Mouse (Mus musculus) thymus, adult 18-20 months (tissue): ENCODE measurements around the gene Shroom3.

Experiments used
- DNase-seq, 2 experiments: peaks; one replicate each; pipeline ENCODE4 v3.0.0; 2022; ENCODE audit warnings: mixed read lengths in 2 of 2

Gene Shroom3

GRCm38 (mm10) chr5:92858104-92858503 is 174.9 kb downstream of the Shroom3 start:
- DNase-seq = no peak

- DNase-seq = no peak
Observed at GRCm38 (mm10) chr5:92858576-92858975, 175.3 kb downstream of the Shroom3 start.

GRCm38 (mm10) chr5:92861416-92862112 is 178.3 kb downstream of the Shroom3 start:
- DNase-seq = no peak

- no peak for DNase-seq
Observed at GRCm38 (mm10) chr5:92865090-92865489, 181.9 kb downstream of the Shroom3 start.

GRCm38 (mm10) chr5:92866546-92866945 is 183.3 kb downstream of the Shroom3 start:
- no peak for DNase-seq

GRCm38 (mm10) chr5:92867253-92867652 is 184.0 kb downstream of the Shroom3 start:
- no peak for DNase-seq

- no peak for DNase-seq
Observed at GRCm38 (mm10) chr5:92868231-92868630, 185.0 kb downstream of the Shroom3 start.

GRCm38 (mm10) chr5:92871048-92871447 is 187.8 kb downstream of the Shroom3 start:
- no peak for DNase-seq

GRCm38 (mm10) chr5:92872182-92872581 is 188.9 kb downstream of the Shroom3 start:
- no peak for DNase-seq

GRCm38 (mm10) chr5:92872991-92873390 is 189.8 kb downstream of the Shroom3 start:
- DNase-seq = no peak

GRCm38 (mm10) chr5:92873518-92873917 is 190.3 kb downstream of the Shroom3 start:
- no peak for DNase-seq

GRCm38 (mm10) chr5:92875836-92876235 is 192.6 kb downstream of the Shroom3 start:
- DNase-seq = no peak

- no peak for DNase-seq
Observed at GRCm38 (mm10) chr5:92877104-92877503, 193.9 kb downstream of the Shroom3 start.

- DNase-seq = no peak
Observed at GRCm38 (mm10) chr5:92880393-92880792, 197.2 kb downstream of the Shroom3 start.

GRCm38 (mm10) chr5:92880893-92881292 is 197.7 kb downstream of the Shroom3 start:
- no peak for DNase-seq

GRCm38 (mm10) chr5:92886141-92886540 is 202.9 kb downstream of the Shroom3 start:
- no peak for DNase-seq

GRCm38 (mm10) chr5:92887501-92887900 is 204.3 kb downstream of the Shroom3 start:
- no peak for DNase-seq

GRCm38 (mm10) chr5:92888628-92889241 is 205.5 kb downstream of the Shroom3 start:
- no peak for DNase-seq

- no peak for DNase-seq
Observed at GRCm38 (mm10) chr5:92890902-92891301, 207.7 kb downstream of the Shroom3 start.

- DNase-seq = no peak
Observed at GRCm38 (mm10) chr5:92893284-92893683, 210.0 kb downstream of the Shroom3 start.

GRCm38 (mm10) chr5:92893711-92894110 is 210.5 kb downstream of the Shroom3 start:
- no peak for DNase-seq

GRCm38 (mm10) chr5:92895877-92896276 is 212.6 kb downstream of the Shroom3 start:
- DNase-seq = no peak

- no peak for DNase-seq
Observed at GRCm38 (mm10) chr5:92896725-92897280, 213.6 kb downstream of the Shroom3 start.
